Mouse (Mus musculus) liver, postnatal 0 days (tissue): Measurements from ENCODE around the gene Olfr15. TPM values are rescaled to one million over a fixed set of nuclear protein-coding genes. Genes with fewer than 3 reads are reported as not detected.
A peak's percentile ranks its signal among the peaks of the same experiment; 100 is the strongest.

ENCODE experiments used
- ATAC-seq: fragments of 200-750 bp; cut with Nextera tagmentation; 2 replicates; pipeline ENCODE4 v1.8.0; 2017; ENCODE audit warnings: mild to moderate bottlenecking, moderate library complexity
- DNase-seq: peaks from one replicate; pipeline ENCODE4 v3.0.0-alpha.2; 2016
- H3K27ac ChIP-seq: fragments of 300-500 bp; sonication (generic); 2 replicates; pipeline ENCODE4 v1.5.1; 2014; ENCODE audit warnings: antibody characterized with exemption, moderate library complexity, mild to moderate bottlenecking, low read depth
- H3K27me3 ChIP-seq: fragments of 300-500 bp; sonication (generic); 2 replicates; pipeline ENCODE4 v1.6.1; 2014; ENCODE audit warnings: low read length, control low read depth, mixed read lengths; ENCODE audit not compliant: insufficient read depth
- H3K36me3 ChIP-seq: fragments of 300-500 bp; sonication (generic); replicated peaks from 2 replicates; pipeline ENCODE4 v1.6.1; 2014; ENCODE audit warnings: mild to moderate bottlenecking, control low read depth, low read length, moderate library complexity, mixed read lengths; ENCODE audit not compliant: insufficient read depth
- H3K4me1 ChIP-seq: fragments of 300-500 bp; sonication (generic); 2 replicates; pipeline ENCODE4 v1.6.1; 2014; ENCODE audit warnings: antibody characterized with exemption, mild to moderate bottlenecking, control low read depth; ENCODE audit not compliant: insufficient read depth
- H3K4me2 ChIP-seq: fragments of 300-500 bp; sonication (generic); 2 replicates; pipeline ENCODE4 v1.6.1; 2014; ENCODE audit warnings: low read depth, mild to moderate bottlenecking, low read length, moderate library complexity, mixed read lengths
- H3K4me3 ChIP-seq: fragments of 300-500 bp; sonication (generic); 2 replicates; pipeline ENCODE4 v1.5.1; 2014; ENCODE audit warnings: low read depth, low read length
- H3K9ac ChIP-seq: fragments of 300-500 bp; sonication (generic); replicated peaks from 2 replicates; pipeline ENCODE4 v1.6.1; 2014; ENCODE audit warnings: mild to moderate bottlenecking, moderate library complexity
- H3K9me3 ChIP-seq: fragments of 300-500 bp; sonication (generic); 2 replicates; pipeline ENCODE4 v1.6.1; 2016; ENCODE audit warnings: mild to moderate bottlenecking, control low read depth, low read length, mixed read lengths
- CTCF ChIP-seq: sonication (generic); IDR thresholded peaks from 2 replicates; pipeline ENCODE4 v1.5.1; 2016; ENCODE audit warnings: antibody characterized with exemption, low read depth
- EP300 ChIP-seq: IDR thresholded peaks from 2 replicates; pipeline ENCODE4 v1.6.1; 2016; ENCODE audit warnings: antibody characterized with exemption, low read depth, mild to moderate bottlenecking
- WGBS: fragments of 180-500 bp; shearing (Covaris S2); extraction: QIAGEN DNeasy Blood & Tissue Kit; methylation state at CpG from one replicate; pipeline ENCODE4 v1.1.7; 2014; ENCODE audit not compliant: insufficient replicate concordance; 5-methylcytosine and 5-hydroxymethylcytosine counted together
- polyA plus RNA-seq: library from polyadenylated mRNA; unstranded; fragments of >200 nt; fragmentation: Nextera tagmentation; extraction: Ambion mirVana; gene quantifications from 2 replicates; pipeline ENCODE4 v1.2.1, GENCODE M21; 2015

The Olfr15 gene
- polyA plus RNA-seq, 1 experiment from 2014 or later = not detected

GRCm38 (mm10) chr16:3829727-3830126 is 951 bp upstream of the Olfr15 start:
- Histone ChIP-seq H3K27me3 (no peaks in the 10 kb centered on the region), H3K9me3 (no peaks in the 10 kb centered on the region), H3K36me3 (no peaks in the 10 kb centered on the region), H3K4me3 (no peak overlapping the region), H3K27ac (no peak overlapping the region), H3K9ac (no peak overlapping the region), H3K4me2 (no peak overlapping the region), H3K4me1 (no peaks in the 10 kb centered on the region)
- DNase-seq = no peak
- TF ChIP-seq EP300 (no peak), CTCF (no peak)
- 67% methylated on average over 2 of the region's 2 CpGs for WGBS
- ATAC-seq = no peak

GRCm38 (mm10) chr16:3835461-3835860 is 4.8 kb downstream of the Olfr15 start:
- H3K36me3 ChIP-seq = no peaks in the 10 kb centered on the region
- no peak overlapping the region for H3K27ac ChIP-seq
- no peaks in the 10 kb centered on the region for H3K4me1 ChIP-seq
- TF ChIP-seq CTCF = no peak
- TF ChIP-seq EP300 = no peak
- H3K9ac ChIP-seq = no peak overlapping the region
- H3K27me3 ChIP-seq = no peaks in the 10 kb centered on the region
- no peaks in the 10 kb centered on the region for H3K9me3 ChIP-seq
- no peak for DNase-seq
- ATAC-seq = no peak
- 72% methylated on average over 2 of the region's 2 CpGs for WGBS
- H3K4me2 ChIP-seq = no peak overlapping the region
- no peak overlapping the region for H3K4me3 ChIP-seq

- Histone ChIP-seq H3K4me3 (no peak overlapping the region), H3K27me3 (no peaks in the 10 kb centered on the region), H3K4me1 (no peaks in the 10 kb centered on the region), H3K4me2 (no peak overlapping the region), H3K27ac (no peak overlapping the region), H3K9me3 (no peaks in the 10 kb centered on the region), H3K36me3 (no peaks in the 10 kb centered on the region), H3K9ac (no peak overlapping the region)
- TF ChIP-seq EP300 (no peak), CTCF (peak; percentile 79)
- WGBS = 54% methylated on average over 17 of the region's 17 CpGs
- ATAC-seq (peak; percentile 25; the same call in 1 of the 2 replicates), DNase-seq (peak; percentile 31)
Measured at GRCm38 (mm10) chr16:3839157-3839885, 8.6 kb downstream of the Olfr15 start.

- H3K4me2 ChIP-seq = peak overlapping the region; percentile 49
- H3K4me3 ChIP-seq = no peak overlapping the region
- ATAC-seq (no peak), DNase-seq (no peak)
- H3K4me1 ChIP-seq = peaks cover 11% of the 10 kb centered on the region
- H3K9me3 ChIP-seq = no peaks in the 10 kb centered on the region
- H3K36me3 ChIP-seq = no peaks in the 10 kb centered on the region
- H3K27ac ChIP-seq = peak overlapping the region; percentile 84
- H3K9ac ChIP-seq = no peak overlapping the region
- WGBS = 20% methylated on average over 4 of the region's 4 CpGs
- TF ChIP-seq CTCF (no peak), EP300 (no peak)
- H3K27me3 ChIP-seq = no peaks in the 10 kb centered on the region
Measured at GRCm38 (mm10) chr16:3842989-3843388, 12.3 kb downstream of the Olfr15 start.

GRCm38 (mm10) chr16:3843796-3844195 is 13.1 kb downstream of the Olfr15 start:
- Histone ChIP-seq H3K9me3 (no peaks in the 10 kb centered on the region), H3K4me3 (no peak overlapping the region), H3K27me3 (no peaks in the 10 kb centered on the region), H3K4me1 (peaks cover 13% of the 10 kb centered on the region), H3K36me3 (no peaks in the 10 kb centered on the region), H3K4me2 (peak overlapping the region; percentile 49; the same call in 1 of the 2 replicates), H3K9ac (no peak overlapping the region), H3K27ac (peak overlapping the region; percentile 84)
- ATAC-seq (no peak; the same call in 1 of the 2 replicates), DNase-seq (no peak)
- WGBS = 30% methylated on average over 1 of the region's 1 CpGs
- TF ChIP-seq CTCF (no peak), EP300 (peak; percentile 45; the same call in 1 of the 2 replicates)

- peak; percentile 98 for ATAC-seq
- H3K4me3 ChIP-seq = peak within 1 kb of the TSS; percentile 58
Measured at GRCm38 (mm10) chr16:3846711-3847518, 16.2 kb downstream of the Olfr15 start, which contains the start of gene Zfp174. Gene Zfp174 (plus strand): TSS chr16:3847268.

More at GRCm38 (mm10) chr16:3846711-3847518, 16.2 kb downstream of the Olfr15 start, which contains the start of gene Zfp174:
- Histone ChIP-seq H3K27ac (peak within 1 kb of the TSS; percentile 81), H3K36me3 (no peaks in the 10 kb centered on the region), H3K9ac (peak within 1 kb of the TSS; percentile 74), H3K9me3 (no peaks in the 10 kb centered on the region), H3K4me2 (peak within 1 kb of the TSS; percentile 85), H3K27me3 (no peaks in the 10 kb centered on the region), H3K4me1 (peaks cover 13% of the 10 kb centered on the region)
- WGBS = 2% methylated on average over 38 of the region's 38 CpGs
- DNase-seq = peak; percentile 93
- no peak for TF ChIP-seq EP300
- TF ChIP-seq CTCF = no peak
